Mouse (Mus musculus): ENCODE data around the gene Nova2. TPM values are rescaled to one million over a fixed set of nuclear protein-coding genes. Genes with fewer than 3 reads are reported as not detected.
A peak's percentile ranks its signal among the peaks of the same experiment; 100 is the strongest.

Gene Nova2
- polyA plus RNA-seq, 1 experiment from 2014 or later = 0.98 TPM

DNA sequence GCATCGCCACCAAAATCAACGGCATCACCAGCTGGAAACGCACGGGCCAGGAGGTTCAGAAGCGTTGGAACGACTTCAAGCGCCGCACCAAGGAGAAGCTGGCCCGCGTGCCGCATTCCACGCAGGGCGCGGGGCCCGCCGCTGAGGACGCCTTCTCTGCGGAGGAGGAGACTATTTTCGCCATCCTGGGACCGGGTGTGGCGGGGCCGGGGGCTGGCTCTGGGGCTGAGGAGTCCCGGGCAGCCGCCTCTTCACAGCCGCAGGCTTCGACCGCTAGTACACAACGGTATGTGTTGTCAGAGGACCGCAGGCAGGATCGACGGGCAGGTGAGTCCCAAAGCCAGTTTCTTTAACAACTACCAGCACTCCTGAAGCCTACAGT, 66.6 kb downstream of the Nova2 start:
- H3K27me3 ChIP-seq (replicated peaks; ENCODE audit: low read depth, poor library complexity, severe bottlenecking) = peaks cover 56% of the 10 kb centered on the region
- peaks cover 23% of the 10 kb centered on the region for H3K4me1 ChIP-seq
- peaks cover 30% of the 10 kb centered on the region for H3K36me3 ChIP-seq (replicated peaks)
- peak overlapping the region; percentile 80 for H3K27ac ChIP-seq (replicated peaks)
- WGBS = 4% methylated on average over 31 of the region's 31 CpGs
- H3K9me3 ChIP-seq = no peaks in the 10 kb centered on the region
- DNase-seq (ENCODE audit: low spot score) = peak; percentile 51
- H3K4me3 ChIP-seq = peak overlapping the region; percentile 65

DNA sequence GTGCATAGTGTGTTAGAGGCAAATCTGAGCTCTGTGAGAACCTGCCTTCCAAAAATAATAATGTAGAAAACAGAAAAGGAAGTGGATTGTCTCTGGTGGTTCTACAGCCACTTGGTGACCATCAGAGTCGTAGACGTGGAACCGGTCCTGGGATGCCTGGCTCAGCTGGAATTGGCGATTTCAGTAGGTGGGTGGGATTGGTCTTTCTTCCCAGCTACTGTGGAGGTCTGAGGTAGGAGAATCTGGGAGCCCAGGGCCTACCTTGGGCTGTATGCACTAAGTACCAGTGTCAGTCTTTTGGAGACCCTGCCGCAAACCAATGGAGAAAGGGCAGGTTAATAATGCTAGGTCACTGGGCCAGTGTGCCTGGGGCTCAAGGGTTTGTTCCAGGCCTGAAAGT, 67.3 kb downstream of the Nova2 start:
- H3K27me3 ChIP-seq (replicated peaks; ENCODE audit: low read depth, poor library complexity, severe bottlenecking) = peaks cover 49% of the 10 kb centered on the region
- no peak overlapping the region; the same call in 1 of the 2 replicates for H3K4me3 ChIP-seq
- peaks cover 37% of the 10 kb centered on the region for H3K36me3 ChIP-seq (replicated peaks)
- H3K9me3 ChIP-seq = no peaks in the 10 kb centered on the region
- H3K27ac ChIP-seq (replicated peaks) = no peak overlapping the region
- DNase-seq (ENCODE audit: low spot score) = no peak
- H3K4me1 ChIP-seq = peaks cover 23% of the 10 kb centered on the region
- 86% methylated on average over 5 of the region's 5 CpGs for WGBS

DNA sequence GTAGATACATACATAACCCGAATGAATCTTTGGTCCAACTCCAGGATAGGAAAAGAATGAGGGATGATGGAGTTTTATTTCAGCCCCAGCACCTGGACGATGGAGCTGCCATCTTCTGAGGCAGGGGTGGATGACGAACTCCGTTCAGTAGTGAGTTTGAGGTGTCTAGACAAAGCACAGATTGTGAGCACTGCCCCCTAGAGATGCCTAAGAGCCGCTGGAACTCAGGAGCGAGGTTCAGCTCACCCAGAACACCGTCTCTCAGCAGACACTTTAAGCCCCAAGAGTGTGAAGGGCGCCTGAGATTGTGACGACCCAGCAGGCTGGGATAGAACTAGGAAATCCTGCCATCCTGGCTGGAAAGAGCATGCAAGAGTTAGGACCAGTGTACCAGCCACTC, 73.1 kb downstream of the Nova2 start:
- Histone ChIP-seq H3K4me1 (peaks cover 28% of the 10 kb centered on the region), H3K4me3 (no peak overlapping the region), H3K27me3 (replicated peaks; ENCODE audit: low read depth, poor library complexity, severe bottlenecking) (peaks cover 10% of the 10 kb centered on the region), H3K9me3 (no peaks in the 10 kb centered on the region), H3K36me3 (replicated peaks) (peaks cover 33% of the 10 kb centered on the region), H3K27ac (replicated peaks) (no peak overlapping the region)
- no peak for DNase-seq (ENCODE audit: low spot score)
- 41% methylated on average over 9 of the region's 9 CpGs for WGBS

DNA sequence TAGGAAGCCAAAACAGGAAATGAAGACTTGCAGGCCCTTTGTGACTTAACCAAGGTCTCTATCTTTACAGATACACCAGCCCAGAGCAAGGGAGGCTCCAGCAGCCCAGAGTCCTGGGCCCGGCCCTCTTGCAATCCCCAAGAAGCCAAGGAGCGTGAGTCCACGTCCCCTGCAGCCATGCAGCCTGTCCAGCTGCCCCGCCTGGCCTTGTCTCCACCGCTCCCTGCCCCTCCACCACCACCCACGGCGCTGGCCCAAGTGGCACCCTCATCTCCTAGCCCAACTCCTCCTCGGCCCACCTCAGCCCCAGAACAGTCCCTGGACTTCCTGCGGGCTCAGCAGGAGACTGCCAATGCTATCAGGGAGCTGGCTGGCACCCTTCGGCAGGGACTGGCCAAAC, 74.7 kb downstream of the Nova2 start:
- H3K4me1 ChIP-seq = peaks cover 39% of the 10 kb centered on the region
- WGBS = 47% methylated on average over 10 of the region's 10 CpGs
- no peak for DNase-seq (ENCODE audit: low spot score)
- peaks cover 32% of the 10 kb centered on the region for H3K36me3 ChIP-seq (replicated peaks)
- peak overlapping the region; percentile 83 for H3K27ac ChIP-seq (replicated peaks)
- peak overlapping the region; percentile 57 for H3K4me3 ChIP-seq
- no peaks in the 10 kb centered on the region for H3K9me3 ChIP-seq
- H3K27me3 ChIP-seq (replicated peaks; ENCODE audit: low read depth, poor library complexity, severe bottlenecking) = no peaks in the 10 kb centered on the region

DNA sequence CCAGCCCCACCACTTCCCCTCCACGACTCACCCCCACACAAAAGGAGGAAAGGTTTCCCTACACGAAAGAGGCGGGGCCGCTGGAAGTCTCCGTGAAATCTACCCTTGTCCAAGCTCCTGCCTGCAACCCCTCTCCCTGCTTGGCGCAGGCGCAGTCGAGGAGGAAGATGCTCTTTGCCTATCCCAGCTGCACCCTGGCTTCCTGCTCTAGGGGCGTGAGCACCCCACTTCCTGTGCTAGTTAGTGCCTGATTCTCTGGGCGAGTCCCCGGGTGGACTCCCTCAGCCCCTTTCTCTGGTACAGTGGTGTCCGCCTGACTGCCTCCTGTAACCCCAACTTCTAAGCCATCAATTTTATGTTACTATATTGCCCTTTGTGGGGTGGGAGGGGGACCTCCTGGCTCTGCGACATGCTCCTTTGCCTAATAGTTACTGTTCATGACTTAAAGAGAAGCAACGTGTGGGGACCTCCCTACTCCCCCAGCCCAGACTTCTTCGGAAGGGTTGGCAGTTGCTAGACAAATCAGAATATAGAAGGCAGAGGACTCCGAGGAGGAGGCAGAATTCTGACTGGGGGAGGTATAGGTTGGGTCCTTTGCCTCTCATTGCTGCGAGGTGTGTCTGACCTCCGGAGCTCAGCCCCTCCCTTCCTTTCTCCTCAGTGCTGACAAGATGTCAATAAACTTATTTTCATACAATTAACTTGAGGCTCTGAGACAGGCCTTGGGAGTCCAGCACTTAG, 75.5 kb downstream of the Nova2 start:
- Histone ChIP-seq H3K36me3 (replicated peaks) (peaks cover 32% of the 10 kb centered on the region), H3K9me3 (no peaks in the 10 kb centered on the region), H3K4me1 (peaks cover 47% of the 10 kb centered on the region), H3K27me3 (replicated peaks; ENCODE audit: low read depth, poor library complexity, severe bottlenecking) (no peaks in the 10 kb centered on the region), H3K27ac (replicated peaks) (peak overlapping the region; percentile 83), H3K4me3 (peak overlapping the region; percentile 57)
- peak; percentile 73 for DNase-seq (ENCODE audit: low spot score)
- 28% methylated on average over 18 of the region's 18 CpGs for WGBS

DNA sequence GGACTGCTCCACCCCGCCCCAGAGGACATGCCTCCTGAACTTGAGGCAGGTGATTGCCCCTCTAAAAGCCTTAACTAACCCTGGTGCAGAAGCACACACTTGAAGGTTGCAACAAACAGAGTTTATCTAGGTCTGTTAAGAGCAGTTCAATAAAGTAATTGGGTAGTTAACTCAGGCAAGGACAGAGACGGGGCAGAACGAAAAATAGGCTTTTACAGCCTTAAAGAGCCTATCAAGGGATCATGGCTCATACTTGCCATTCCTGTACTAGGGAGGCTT, 76.1 kb downstream of the Nova2 start:
- no peak for DNase-seq (ENCODE audit: low spot score)
- H3K4me3 ChIP-seq = peak overlapping the region; percentile 57; the same call in 1 of the 2 replicates
- H3K27ac ChIP-seq (replicated peaks) = peak overlapping the region; percentile 83; the same call in 1 of the 2 replicates
- no peaks in the 10 kb centered on the region for H3K27me3 ChIP-seq (replicated peaks; ENCODE audit: low read depth, poor library complexity, severe bottlenecking)
- H3K9me3 ChIP-seq = no peaks in the 10 kb centered on the region
- peaks cover 31% of the 10 kb centered on the region for H3K36me3 ChIP-seq (replicated peaks)
- WGBS = 83% methylated on average over 3 of the region's 3 CpGs
- peaks cover 51% of the 10 kb centered on the region for H3K4me1 ChIP-seq

DNA sequence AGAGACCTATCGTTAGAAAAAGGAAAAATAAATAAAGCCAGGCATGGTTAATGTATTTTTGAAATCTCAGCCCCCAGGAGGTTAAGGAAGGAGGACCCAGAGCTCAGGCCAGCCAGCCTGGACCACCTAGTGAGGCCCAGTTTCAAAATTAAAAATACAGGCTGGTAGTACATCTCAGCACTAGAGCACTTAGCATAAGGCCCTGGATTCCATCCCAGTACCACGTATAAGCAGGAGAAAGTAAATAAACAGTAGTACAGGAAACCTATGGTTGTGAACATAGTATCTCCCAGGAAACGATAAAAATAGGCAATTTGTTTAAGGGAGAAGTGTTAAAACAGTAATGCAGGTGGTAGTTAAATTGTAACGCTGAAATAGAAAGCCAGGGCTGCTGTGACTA, 76.4 kb downstream of the Nova2 start:
- Histone ChIP-seq H3K36me3 (replicated peaks) (peaks cover 33% of the 10 kb centered on the region), H3K27ac (replicated peaks) (peak overlapping the region; percentile 89), H3K4me3 (peak overlapping the region; percentile 54), H3K9me3 (no peaks in the 10 kb centered on the region), H3K27me3 (replicated peaks; ENCODE audit: low read depth, poor library complexity, severe bottlenecking) (no peaks in the 10 kb centered on the region), H3K4me1 (peaks cover 55% of the 10 kb centered on the region)
- no peak for DNase-seq (ENCODE audit: low spot score)
- WGBS = 51% methylated on average over 4 of the region's 4 CpGs

DNA sequence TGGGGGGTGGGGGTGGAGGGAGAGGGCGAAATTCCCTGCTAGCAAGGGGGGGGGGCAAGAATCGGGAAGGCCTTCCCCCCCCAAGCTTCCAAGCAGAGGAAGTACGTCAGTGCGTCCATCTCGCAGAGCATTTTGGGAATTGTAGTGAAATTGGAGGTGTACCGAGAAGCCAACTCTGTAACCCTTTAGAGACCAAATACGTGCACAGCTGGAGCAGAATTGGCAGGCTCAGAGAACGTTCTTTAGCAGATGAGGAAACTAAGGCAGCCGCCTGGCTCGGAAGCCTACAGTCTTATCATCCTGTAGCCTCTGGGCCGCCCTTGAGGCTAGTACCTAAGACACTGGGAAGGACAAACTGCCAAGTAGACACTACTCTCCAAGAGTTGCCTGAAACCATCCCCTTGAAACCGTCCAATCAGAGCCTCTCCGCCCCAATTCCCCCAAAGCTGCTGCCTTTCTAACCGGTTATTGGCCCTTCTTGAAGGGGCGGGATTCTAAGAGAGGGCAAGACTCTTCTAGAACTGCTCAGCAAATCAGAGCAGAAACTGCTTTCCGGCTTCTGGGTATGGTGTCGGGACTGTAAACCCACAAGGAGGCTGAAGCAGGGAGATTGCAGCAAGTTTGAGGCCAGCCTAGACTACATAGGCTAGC, 77.3 kb downstream of the Nova2 start:
- peaks cover 33% of the 10 kb centered on the region for H3K36me3 ChIP-seq (replicated peaks)
- H3K27ac ChIP-seq (replicated peaks) = peak overlapping the region; percentile 89
- H3K9me3 ChIP-seq = no peaks in the 10 kb centered on the region
- peaks cover 60% of the 10 kb centered on the region for H3K4me1 ChIP-seq
- H3K4me3 ChIP-seq = peak overlapping the region; percentile 54
- DNase-seq (ENCODE audit: low spot score) = peak; percentile 79
- H3K27me3 ChIP-seq (replicated peaks; ENCODE audit: low read depth, poor library complexity, severe bottlenecking) = no peaks in the 10 kb centered on the region
- 1% methylated on average over 17 of the region's 17 CpGs for WGBS

DNA sequence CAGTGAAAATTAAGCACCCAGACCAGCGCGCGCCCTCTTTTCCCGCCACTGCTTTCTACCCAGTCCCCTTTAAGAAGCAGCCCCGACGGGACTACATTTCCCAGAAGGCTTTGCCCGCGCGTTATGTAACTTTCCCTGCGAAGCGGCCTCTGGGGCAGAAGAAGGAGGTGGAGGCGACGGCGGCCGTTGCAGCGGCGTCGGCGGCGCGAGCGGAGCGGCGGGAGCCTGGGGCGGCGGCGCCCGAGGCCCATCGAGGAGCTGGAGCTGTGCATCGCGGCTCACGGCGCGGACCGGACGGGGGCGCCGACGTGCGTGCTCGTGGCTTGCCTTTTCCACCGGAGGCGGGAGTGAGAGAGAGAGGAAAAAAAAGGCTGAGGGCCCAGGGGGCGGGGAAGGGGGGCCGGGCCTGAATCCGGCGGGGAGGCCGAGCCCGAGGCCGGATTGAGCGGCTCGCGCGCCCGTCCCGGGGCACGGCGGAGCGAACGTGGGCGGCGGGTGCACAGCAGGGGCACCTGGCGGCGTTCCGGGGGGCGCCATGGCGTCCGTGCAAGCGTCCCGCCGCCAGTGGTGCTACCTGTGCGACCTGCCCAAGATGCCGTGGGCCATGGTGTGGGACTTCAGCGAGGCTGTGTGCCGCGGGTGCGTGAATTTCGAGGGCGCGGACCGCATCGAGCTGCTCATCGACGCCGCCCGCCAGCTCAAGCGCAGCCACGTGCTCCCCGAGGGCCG, 78.4 kb downstream of the Nova2 start, which contains the start of gene Irf2bp1:
Gene Irf2bp1 (plus strand): TSS at position 143 of the 729 bp plus-strand sequence.
- H3K36me3 ChIP-seq (replicated peaks) = peaks cover 33% of the 10 kb centered on the region
- peak; percentile 93 for DNase-seq (ENCODE audit: low spot score)
- peak within 1 kb of the TSS; percentile 93 for H3K27ac ChIP-seq (replicated peaks)
- WGBS = under 1% methylated on average over 90 of the region's 90 CpGs
- peak within 1 kb of the TSS; percentile 72 for H3K4me3 ChIP-seq
- H3K27me3 ChIP-seq (replicated peaks; ENCODE audit: low read depth, poor library complexity, severe bottlenecking) = no peaks in the 10 kb centered on the region
- peaks cover 57% of the 10 kb centered on the region for H3K4me1 ChIP-seq
- H3K9me3 ChIP-seq = no peaks in the 10 kb centered on the region

DNA sequence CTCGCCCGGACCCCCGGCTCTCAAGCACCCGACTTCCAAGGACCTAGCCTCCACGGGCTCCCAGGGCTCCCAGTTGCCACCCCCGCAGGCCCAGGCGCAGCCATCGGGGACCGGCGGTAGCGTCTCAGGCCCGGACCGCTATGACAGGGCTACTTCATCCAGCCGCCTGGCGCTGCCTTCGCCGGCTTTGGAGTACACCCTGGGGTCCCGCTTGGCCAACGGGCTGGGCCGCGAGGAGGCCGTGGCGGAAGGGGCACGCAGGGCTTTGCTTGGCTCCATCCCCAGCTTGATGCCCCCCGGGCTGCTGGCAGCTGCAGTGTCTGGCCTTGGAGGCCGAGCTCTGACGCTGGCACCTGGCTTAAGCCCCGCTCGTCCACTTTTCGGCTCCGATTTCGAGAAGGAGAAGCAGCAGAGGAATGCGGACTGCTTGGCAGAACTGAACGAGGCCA, 79.0 kb downstream of the Nova2 start:
- DNase-seq (ENCODE audit: low spot score) = peak; percentile 49
- Histone ChIP-seq H3K36me3 (replicated peaks) (peaks cover 33% of the 10 kb centered on the region), H3K27ac (replicated peaks) (peak overlapping the region; percentile 93), H3K4me1 (peaks cover 57% of the 10 kb centered on the region), H3K9me3 (no peaks in the 10 kb centered on the region), H3K27me3 (replicated peaks; ENCODE audit: low read depth, poor library complexity, severe bottlenecking) (no peaks in the 10 kb centered on the region), H3K4me3 (peak overlapping the region; percentile 72)
- WGBS = 8% methylated on average over 34 of the region's 34 CpGs

DNA sequence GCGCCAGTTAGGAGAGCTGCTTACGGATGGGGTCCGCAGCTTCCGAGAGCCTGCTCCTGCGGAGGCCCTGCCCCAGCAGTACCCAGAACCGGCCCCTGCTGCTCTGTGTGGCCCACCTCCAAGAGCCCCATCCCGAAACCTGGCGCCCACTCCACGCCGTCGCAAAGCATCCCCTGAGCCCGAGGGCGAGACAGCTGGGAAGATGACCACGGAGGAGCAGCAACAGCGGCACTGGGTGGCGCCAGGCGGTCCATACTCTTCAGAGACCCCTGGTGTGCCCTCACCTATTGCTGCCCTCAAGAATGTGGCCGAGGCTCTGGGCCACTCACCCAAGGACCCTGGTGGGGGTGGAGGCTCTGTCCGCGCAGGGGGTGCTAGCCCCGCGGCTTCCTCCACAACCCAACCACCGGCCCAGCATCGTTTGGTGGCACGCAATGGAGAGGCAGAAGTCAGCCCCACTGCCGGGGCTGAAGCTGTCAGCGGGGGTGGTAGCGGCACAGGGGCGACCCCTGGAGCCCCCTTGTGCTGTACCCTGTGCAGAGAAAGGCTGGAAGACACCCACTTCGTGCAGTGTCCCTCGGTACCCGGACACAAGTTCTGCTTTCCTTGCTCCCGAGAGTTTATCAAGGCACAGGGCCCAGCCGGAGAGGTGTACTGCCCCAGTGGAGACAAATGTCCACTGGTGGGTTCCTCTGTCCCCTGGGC, 79.9 kb downstream of the Nova2 start:
- H3K4me3 ChIP-seq = peak overlapping the region; percentile 72
- no peaks in the 10 kb centered on the region for H3K9me3 ChIP-seq
- peaks cover 56% of the 10 kb centered on the region for H3K4me1 ChIP-seq
- 82% methylated on average over 34 of the region's 34 CpGs for WGBS
- no peak for DNase-seq (ENCODE audit: low spot score)
- 0 out of 2 replicates have a peak overlapping the region, but pooled peaks have one; percentile 7 for H3K27ac ChIP-seq (replicated peaks)
- H3K27me3 ChIP-seq (replicated peaks; ENCODE audit: low read depth, poor library complexity, severe bottlenecking) = no peaks in the 10 kb centered on the region
- H3K36me3 ChIP-seq (replicated peaks) = peaks cover 33% of the 10 kb centered on the region

DNA sequence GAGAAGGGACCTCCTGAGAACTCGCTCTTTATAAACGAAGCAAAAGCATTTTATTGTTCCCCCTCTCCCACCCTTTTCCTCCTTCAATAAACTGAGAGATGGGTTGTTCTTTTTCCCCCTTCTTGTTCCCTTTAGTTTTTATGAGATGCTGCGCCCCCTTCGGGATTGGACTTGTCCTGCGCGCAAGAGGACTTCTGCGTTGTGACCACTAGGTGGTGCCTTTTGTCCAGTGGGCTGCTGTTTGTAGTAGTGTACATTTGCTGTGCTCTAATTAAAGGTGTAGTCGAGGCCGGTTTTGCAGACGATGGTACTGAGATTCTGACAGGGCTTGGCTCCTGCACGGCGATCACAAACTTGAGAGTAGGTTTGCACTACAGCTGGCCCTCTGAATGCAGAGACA, 80.8 kb downstream of the Nova2 start:
- 11% methylated on average over 12 of the region's 12 CpGs for WGBS
- H3K4me1 ChIP-seq = peaks cover 48% of the 10 kb centered on the region
- no peak overlapping the region for H3K27ac ChIP-seq (replicated peaks)
- H3K27me3 ChIP-seq (replicated peaks; ENCODE audit: low read depth, poor library complexity, severe bottlenecking) = no peaks in the 10 kb centered on the region
- H3K36me3 ChIP-seq (replicated peaks) = peaks cover 33% of the 10 kb centered on the region
- peak overlapping the region; percentile 72 for H3K4me3 ChIP-seq
- H3K9me3 ChIP-seq = no peaks in the 10 kb centered on the region
- peak; percentile 85 for DNase-seq (ENCODE audit: low spot score)

Data from embryonic facial prominence, embryonic 10.5 days (tissue).